ENCODE assay signal across 9 mouse cellular contexts in the genomic region with DNA sequence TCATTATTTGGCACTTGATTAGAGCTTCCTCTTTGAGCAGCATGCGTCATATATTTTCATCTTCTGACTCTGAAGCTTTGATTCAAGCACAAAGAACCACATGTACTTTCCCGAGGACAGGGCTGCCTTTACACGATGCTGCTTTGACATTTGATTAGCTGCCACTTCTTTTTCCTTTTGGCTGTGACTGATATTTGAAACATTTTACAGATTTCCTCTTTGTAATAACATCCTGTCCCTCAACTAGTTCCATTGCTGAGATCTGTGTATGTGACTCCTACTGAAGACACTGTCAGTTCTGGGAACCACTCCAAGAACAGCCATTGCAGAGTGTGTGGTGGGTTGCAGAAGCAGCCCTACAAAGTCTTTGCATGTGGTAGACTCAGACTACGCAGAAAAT.
DNase-seq lines count a peak whose midpoint lies in the region; ATAC-seq lines count a peak whose summit lies in the region.
"Had no signal": no experiment of that assay in that cellular context is flagged by ENCODE, and none has a peak within 500 bp of the region (broad histone marks: within the 10 kb centered on the region; RNA-seq: fewer than 3 reads in every experiment).

No protein-coding gene starts in this region.

- no peak for ATAC-seq in megakaryocyte, adult 5-6 weeks (ENCODE audit: poor library complexity, severe bottlenecking)

- DNase-seq in kidney, postnatal 14 days, result peak; percentile 23
- DNase-seq in kidney, adult 8-10 months, result no peak
- peak; percentile 69 to 77 for DNase-seq in frontal cortex, adult 2 months (ENCODE audit: extremely low spot score in 1 of 2, low spot score in 1 of 2)
- peak; percentile 90 for DNase-seq in layer of hippocampus, adult 9-11 months
- peak; percentile 51 to 61 for DNase-seq in right cerebral cortex, adult 2 months (ENCODE audit: low spot score in 2 of 2)
- DNase-seq in retina, embryonic 14.5 days (ENCODE audit: low spot score), result no peak
- no peak for DNase-seq in urinary bladder, postnatal 25 days (ENCODE audit: low spot score)
- DNase-seq: cerebellum, adult 11 months had no signal

Comparison
In these comparisons a context has a peak if more than half of its experiments do, and no peak if none do; other contexts are left out.
1. DNase-seq: peak in kidney, postnatal 14 days (single experiment), frontal cortex, adult 2 months (2 of 2), layer of hippocampus, adult 9-11 months (single experiment) and right cerebral cortex, adult 2 months (2 of 2); none in kidney, adult 8-10 months (0 of 2), retina, embryonic 14.5 days (single experiment) and urinary bladder, postnatal 25 days (single experiment).